Mouse (Mus musculus) myocyte (in vitro differentiated cells): ENCODE results near the gene Erf. TPM values are rescaled to one million over a fixed set of nuclear protein-coding genes. Genes with fewer than 3 reads are reported as not detected.

ENCODE experiments used
- H3K27me3 ChIP-seq: one replicate; pipeline ENCODE4 v1.6.1; 2011; ENCODE audit not compliant: control insufficient read depth, insufficient read depth, insufficient read length
- H3K36me3 ChIP-seq: one replicate; pipeline ENCODE4 v1.6.1; 2011; ENCODE audit not compliant: control insufficient read depth, insufficient read depth
- H3K4me2 ChIP-seq: one replicate; pipeline ENCODE4 v1.6.1; 2011; ENCODE audit warnings: low read depth, control low read depth
- H3K4me3 ChIP-seq: one replicate; pipeline ENCODE4 v1.5.1; 2011; ENCODE audit warnings: mild to moderate bottlenecking, control low read depth, moderate library complexity
- H3K79me2 ChIP-seq: one replicate; pipeline ENCODE4 v1.6.1; 2011; ENCODE audit not compliant: control insufficient read depth, insufficient read depth
- H3ac ChIP-seq: one replicate; pipeline ENCODE4 v1.6.1; 2011; ENCODE audit not compliant: control insufficient read depth, insufficient read length
- CEBPB ChIP-seq: IDR thresholded peaks from 2 replicates; pipeline ENCODE4 v1.6.1; 2011; ENCODE audit warnings: mild to moderate bottlenecking, moderate library complexity; ENCODE audit not compliant: poor library complexity, insufficient read depth, severe bottlenecking
- E2F4 ChIP-seq: IDR thresholded peaks from one replicate; pipeline ENCODE4 v1.6.1; 2011; ENCODE audit warnings: mild to moderate bottlenecking, control low read depth, moderate library complexity; ENCODE audit not compliant: insufficient read depth
- MAX ChIP-seq: IDR thresholded peaks from one replicate; pipeline ENCODE4 v1.6.1; 2011; ENCODE audit warnings: low read depth, mild to moderate bottlenecking, control low read depth
- MYOD1 ChIP-seq, 3 experiments: IDR thresholded peaks; one replicate each; pipeline ENCODE4 v1.6.1; 2011; ENCODE audit warnings: control low read depth in 2 of 3, low read depth in 2 of 3, mild to moderate bottlenecking in 2 of 3, moderate library complexity in 1 of 3; ENCODE audit not compliant: insufficient read length in 2 of 3, control insufficient read depth in 1 of 3
- MYOG ChIP-seq, 3 experiments: IDR thresholded peaks; one replicate each; pipeline ENCODE4 v1.6.1; 2011; ENCODE audit warnings: control low read depth in 2 of 3, low read depth in 2 of 3, mild to moderate bottlenecking in 2 of 3; ENCODE audit not compliant: insufficient read length in 2 of 3, control insufficient read depth in 1 of 3, insufficient read depth in 1 of 3
- POLR2A ChIP-seq: IDR thresholded peaks from one replicate; pipeline ENCODE4 v1.6.1; 2011; ENCODE audit warnings: low read depth, mild to moderate bottlenecking, control low read depth, moderate library complexity; ENCODE audit not compliant: insufficient read length
- POLR2AphosphoS2 ChIP-seq: IDR thresholded peaks from one replicate; pipeline ENCODE4 v1.6.1; 2011; ENCODE audit warnings: low read depth, control low read depth; ENCODE audit not compliant: insufficient read length
- REST ChIP-seq: IDR thresholded peaks from one replicate; pipeline ENCODE4 v1.6.1; 2011; ENCODE audit warnings: mild to moderate bottlenecking, control low read depth, moderate library complexity; ENCODE audit not compliant: insufficient read depth, insufficient read length
- SRF ChIP-seq: IDR thresholded peaks from one replicate; pipeline ENCODE4 v1.6.1; 2011; ENCODE audit warnings: low read depth; ENCODE audit not compliant: control insufficient read depth, insufficient read length
- TCF12 ChIP-seq: IDR thresholded peaks from one replicate; pipeline ENCODE4 v1.6.1; 2011; ENCODE audit warnings: mild to moderate bottlenecking, control low read depth; ENCODE audit not compliant: poor library complexity, insufficient read depth, severe bottlenecking
- TCF3 ChIP-seq: IDR thresholded peaks from one replicate; pipeline ENCODE4 v1.6.1; 2011; ENCODE audit warnings: low read depth, control low read depth; ENCODE audit not compliant: insufficient read length
- USF1 ChIP-seq: IDR thresholded peaks from one replicate; pipeline ENCODE4 v1.6.1; 2011; ENCODE audit warnings: low read depth, mild to moderate bottlenecking, control low read depth, moderate library complexity
- polyA plus RNA-seq: library from polyadenylated mRNA; unstranded; fragments of >200 nt; fragmentation: generic; extraction: Trizol; gene quantifications from one replicate; pipeline ENCODE4 v1.2.1, GENCODE M21; 2012; ENCODE audit warnings: missing spikeins

Gene Erf
- polyA plus RNA-seq, 1 experiment: 42.5 TPM

DNA sequence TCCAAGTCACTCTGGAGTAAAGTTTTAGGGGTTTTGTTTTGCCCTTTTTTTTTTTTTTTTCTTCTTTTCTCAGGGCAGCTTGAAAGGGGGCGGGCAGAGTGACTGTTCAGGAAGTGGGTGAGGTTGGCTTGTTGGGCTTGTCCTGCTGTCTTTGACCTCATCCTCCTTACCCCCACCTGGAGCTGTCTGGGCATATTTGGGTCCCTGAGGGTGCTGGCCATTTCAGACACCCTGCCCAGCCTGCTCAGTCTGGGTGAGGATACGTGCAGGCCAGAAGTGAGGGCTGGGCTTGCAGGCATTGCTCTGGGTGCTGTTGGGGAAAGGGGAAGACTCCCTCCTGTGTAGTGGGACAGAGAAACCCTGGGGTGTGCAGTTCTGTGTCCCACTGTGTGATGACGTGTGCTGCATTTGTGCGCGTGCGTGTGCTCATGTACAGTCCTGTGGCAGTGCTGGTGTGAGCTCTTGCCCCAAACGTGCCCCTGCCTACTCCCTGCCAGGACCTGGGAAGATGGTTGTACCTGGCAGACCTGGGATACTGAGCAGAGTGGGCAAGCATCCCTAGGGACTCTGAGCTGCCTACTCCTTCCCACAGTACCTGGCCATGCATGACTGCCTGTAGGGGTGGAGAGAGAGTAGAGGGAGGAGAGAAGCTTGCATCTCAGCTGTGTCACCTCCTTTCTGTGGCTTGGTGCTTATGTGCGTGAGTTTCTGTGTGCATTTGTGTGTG, 19.1 kb upstream of the Erf start:
- peaks cover 17% of the 10 kb centered on the region for H3K79me2 ChIP-seq
- no peaks in the 10 kb centered on the region for H3K36me3 ChIP-seq
- no peak for TF ChIP-seq E2F4
- TF ChIP-seq USF1: no peak
- peak; percentile 62 for TF ChIP-seq POLR2AphosphoS2
- TF ChIP-seq MYOD1 (IDR thresholded peaks at IDR 0.05; ENCODE audit: control insufficient read depth in 1 of 3, insufficient read length in 2 of 3, low read depth in 2 of 3): no peak
- no peak for TF ChIP-seq TCF3
- H3K27me3 ChIP-seq: no peaks in the 10 kb centered on the region
- H3K4me3 ChIP-seq: peak overlapping the region; percentile 84
- peak overlapping the region; percentile 24 for H3ac ChIP-seq
- H3K4me2 ChIP-seq: peak overlapping the region; percentile 92

GRCm38 (mm10) chr7:25269029-25269428, 18.5 kb upstream of the Erf start:
- Histone ChIP-seq H3K4me3 (peak overlapping the region; percentile 84), H3K79me2 (peaks cover 17% of the 10 kb centered on the region), H3K36me3 (no peaks in the 10 kb centered on the region), H3ac (peak overlapping the region; percentile 24), H3K27me3 (no peaks in the 10 kb centered on the region), H3K4me2 (peak overlapping the region; percentile 92)
- TF ChIP-seq E2F4 (no peak), MAX (no peak), TCF12 (no peak), POLR2A (no peak), MYOD1 (IDR thresholded peaks at IDR 0.05; ENCODE audit: control insufficient read depth in 1 of 3, insufficient read length in 2 of 3, low read depth in 2 of 3) (no peak), SRF (no peak), CEBPB (no peak), TCF3 (no peak), REST (no peak), USF1 (no peak), POLR2AphosphoS2 (no peak), MYOG (IDR thresholded peaks at IDR 0.05; ENCODE audit: control insufficient read depth in 1 of 3, insufficient read depth in 1 of 3, insufficient read length in 2 of 3, low read depth in 2 of 3) (no peak)

DNA sequence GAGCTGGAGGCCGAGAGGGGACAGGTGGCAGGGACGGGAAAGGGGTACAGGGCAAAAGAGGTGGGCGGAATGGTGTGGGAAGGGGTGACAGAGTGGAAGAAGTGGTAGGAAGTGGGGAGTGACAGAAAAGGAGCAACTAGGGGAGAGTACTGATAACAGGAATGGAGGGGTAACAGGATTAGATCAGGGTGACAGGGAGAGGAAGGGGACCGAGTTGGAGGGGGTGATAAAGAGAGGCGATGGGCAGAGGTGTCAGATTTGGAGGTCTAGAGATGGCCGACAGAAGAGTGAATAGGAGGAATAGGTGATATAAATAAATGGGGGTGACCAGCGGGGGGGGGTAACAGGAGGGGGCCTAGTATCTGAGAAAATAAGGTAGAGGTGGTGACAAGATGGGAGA, 18.0 kb upstream of the Erf start:
- Histone ChIP-seq H3K4me3 (peak overlapping the region; percentile 84), H3K4me2 (peak overlapping the region; percentile 92), H3K36me3 (no peaks in the 10 kb centered on the region), H3K27me3 (no peaks in the 10 kb centered on the region), H3K79me2 (peaks cover 17% of the 10 kb centered on the region), H3ac (peak overlapping the region; percentile 24)
- TF ChIP-seq MYOD1 (IDR thresholded peaks at IDR 0.05; ENCODE audit: control insufficient read depth in 1 of 3, insufficient read length in 2 of 3, low read depth in 2 of 3): peak in 1 of 3 experiments; percentile 64
- TF ChIP-seq POLR2A: no peak
- TF ChIP-seq POLR2AphosphoS2: no peak
- TF ChIP-seq TCF12: no peak
- no peak for TF ChIP-seq E2F4
- TF ChIP-seq MYOG (IDR thresholded peaks at IDR 0.05; ENCODE audit: control insufficient read depth in 1 of 3, insufficient read depth in 1 of 3, insufficient read length in 2 of 3, low read depth in 2 of 3): no peak
- no peak for TF ChIP-seq MAX

DNA sequence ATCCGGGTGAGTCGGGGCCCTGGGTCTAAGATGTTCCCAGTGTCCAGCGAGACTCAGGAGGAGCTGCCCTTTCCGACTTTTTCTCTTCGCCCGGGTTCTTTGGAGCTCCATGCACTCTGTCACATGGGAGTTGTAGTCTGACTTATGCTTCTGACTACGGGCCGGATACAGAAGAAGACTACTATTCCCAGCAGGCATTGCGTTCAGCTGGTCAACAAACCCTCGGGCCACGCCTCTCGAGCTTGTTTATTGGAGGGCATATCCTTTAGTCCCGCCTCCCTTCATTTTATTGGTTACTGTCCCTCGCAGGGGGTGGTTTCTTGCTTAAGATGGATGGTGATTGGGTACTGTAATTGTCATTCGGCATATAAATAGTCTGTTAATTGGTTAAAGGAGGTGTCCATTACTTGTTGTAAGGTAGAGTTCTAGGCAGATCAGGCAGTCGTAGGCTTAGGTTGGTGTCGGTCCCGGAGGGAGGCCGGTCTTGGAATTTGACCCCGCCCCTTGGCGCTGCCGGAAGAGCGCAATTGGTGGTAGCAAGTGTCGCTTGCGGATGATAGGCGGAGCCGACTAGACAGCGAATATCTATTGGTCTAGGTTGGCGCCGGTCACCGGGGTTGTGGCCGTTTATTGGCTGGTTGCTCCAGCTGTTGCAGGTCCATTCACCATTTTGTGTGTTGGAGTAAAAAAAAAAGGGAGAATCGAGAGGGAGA, 17.3 kb upstream of the Erf start:
- TF ChIP-seq MYOG (IDR thresholded peaks at IDR 0.05; ENCODE audit: control insufficient read depth in 1 of 3, insufficient read depth in 1 of 3, insufficient read length in 2 of 3, low read depth in 2 of 3): no peak
- TF ChIP-seq POLR2A: no peak
- TF ChIP-seq CEBPB: no peak
- no peak for TF ChIP-seq USF1
- TF ChIP-seq TCF3: no peak
- TF ChIP-seq E2F4: no peak
- TF ChIP-seq REST: no peak
- no peak for TF ChIP-seq MAX
- no peak for TF ChIP-seq SRF
- TF ChIP-seq MYOD1 (IDR thresholded peaks at IDR 0.05; ENCODE audit: control insufficient read depth in 1 of 3, insufficient read length in 2 of 3, low read depth in 2 of 3): no peak
- TF ChIP-seq TCF12: no peak
- TF ChIP-seq POLR2AphosphoS2: no peak
- Histone ChIP-seq H3K79me2 (peaks cover 17% of the 10 kb centered on the region), H3K36me3 (no peaks in the 10 kb centered on the region), H3K4me2 (no peak overlapping the region), H3ac (peak overlapping the region; percentile 24), H3K4me3 (peak overlapping the region; percentile 84), H3K27me3 (no peaks in the 10 kb centered on the region)
